Mouse (Mus musculus): ENCODE measurements around the gene Gm20388.
A peak's percentile ranks its signal among the peaks of the same experiment; 100 is the strongest.
"Not testable (repeated sequence)": the region's sequence is repeated elsewhere in the genome, so short reads cannot be mapped to it uniquely, and the experiment has no call there.

Gene Gm20388

DNA sequence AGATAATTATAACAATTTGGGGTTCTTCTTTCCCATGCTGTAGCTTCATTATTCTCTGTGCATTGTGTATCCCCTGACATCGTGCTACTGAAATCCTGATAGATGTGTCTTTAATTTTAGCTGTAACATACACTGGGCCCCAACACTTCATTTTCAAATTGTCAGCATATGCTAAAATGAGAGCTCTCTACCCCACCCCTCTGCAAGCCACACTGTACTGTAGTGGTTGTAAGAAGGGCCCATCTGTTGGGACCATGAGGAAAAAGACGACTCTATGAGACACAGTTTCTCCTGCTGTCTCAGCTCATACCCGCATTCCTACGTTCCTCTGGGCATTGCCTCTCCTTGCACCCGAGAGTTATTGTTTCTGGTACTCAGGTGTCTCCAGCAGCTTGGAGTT lies 4226.6 kb downstream of the Gm20388 start:
- DNase-seq, result no peak

DNA sequence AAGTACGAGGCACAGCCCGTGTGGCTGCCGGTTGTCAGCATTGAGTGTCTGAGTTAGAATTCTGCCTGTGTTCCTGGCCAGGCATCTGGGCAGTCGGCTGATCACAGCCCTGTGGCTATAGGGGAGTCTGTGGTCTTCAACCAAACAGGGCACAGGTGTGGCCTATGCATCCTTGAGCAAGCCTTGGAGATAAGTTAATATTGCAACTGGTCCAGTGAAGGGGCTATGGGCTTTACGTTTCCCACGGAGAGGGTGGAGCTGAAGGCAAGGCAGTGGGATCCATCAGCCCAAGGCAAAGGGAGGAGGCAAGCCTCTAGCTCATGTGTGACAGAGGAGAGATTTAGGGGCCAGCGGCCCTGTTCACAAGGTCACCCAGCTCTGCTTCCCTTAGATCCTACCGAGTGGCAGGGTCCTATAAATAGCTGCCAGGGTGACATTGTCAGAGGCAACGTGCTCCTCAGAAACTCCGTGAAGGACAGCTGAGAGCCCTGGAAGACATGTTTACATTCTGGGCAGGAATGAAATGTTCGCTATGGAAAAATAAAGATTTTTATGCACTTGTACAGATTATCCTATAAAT lies 4229.7 kb downstream of the Gm20388 start:
- DNase-seq, result no peak

DNA sequence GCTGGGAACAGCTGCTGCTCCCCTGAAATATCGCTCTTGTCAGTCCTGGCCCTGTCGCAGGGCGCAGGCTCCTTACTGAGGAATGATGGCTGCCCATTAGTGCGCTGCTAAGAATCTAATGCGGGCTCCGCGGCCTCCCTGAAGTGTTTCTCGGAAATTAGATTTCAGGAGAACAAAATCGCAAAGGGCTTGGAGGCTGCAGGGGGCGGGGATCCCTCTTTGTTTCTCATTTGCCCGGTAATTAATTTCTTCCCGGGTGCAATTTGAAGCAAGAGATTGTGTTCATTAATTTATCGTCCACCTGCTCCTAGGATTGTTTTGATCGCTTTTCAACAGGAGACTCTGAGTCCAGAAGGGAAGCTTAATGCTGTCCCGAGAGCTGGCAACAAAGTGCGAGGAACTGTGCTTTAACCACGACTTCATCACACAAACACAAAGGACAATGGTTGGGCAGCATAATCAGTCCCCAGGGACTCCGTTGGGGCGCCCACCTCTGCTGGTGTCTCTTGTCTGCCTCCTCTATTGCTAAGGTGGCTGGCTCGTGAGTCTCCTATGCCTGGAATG lies 4230.3 kb downstream of the Gm20388 start:
- no peak for DNase-seq

DNA sequence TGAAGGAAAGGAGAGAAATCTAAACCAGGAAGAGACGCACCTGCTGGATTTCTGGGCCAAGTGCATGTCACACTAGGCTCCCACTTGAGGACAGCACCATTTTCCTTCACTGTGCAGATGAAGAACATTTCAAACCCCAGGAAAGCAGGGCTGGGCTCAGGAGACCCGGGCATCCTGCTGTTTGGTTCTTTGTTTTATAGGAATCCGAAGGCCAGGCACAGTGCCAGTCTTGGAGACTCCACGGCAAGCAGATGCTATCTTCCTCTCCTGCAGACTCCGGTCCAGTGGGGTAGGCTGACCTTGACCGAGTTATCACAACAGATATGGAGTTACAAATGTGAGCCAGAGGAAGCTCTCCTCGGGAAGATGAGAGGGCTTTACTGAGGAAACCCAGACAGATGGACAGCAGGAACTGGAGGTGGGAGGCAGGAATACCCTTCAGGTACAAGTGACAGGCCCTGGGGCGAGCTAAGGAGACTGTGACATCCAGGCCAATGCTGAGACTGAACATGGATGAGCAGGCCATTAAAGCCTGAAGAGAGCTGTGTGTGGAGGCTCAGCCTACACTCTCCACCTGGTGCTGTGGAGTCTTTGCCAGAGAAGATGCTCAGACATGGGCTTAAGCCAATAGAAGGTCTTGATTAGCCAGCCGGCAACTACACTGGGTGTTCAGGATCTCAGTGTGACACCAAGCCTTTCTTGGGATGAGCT lies 4231.2 kb downstream of the Gm20388 start:
- DNase-seq, result peak in 1 of 2 experiments; percentile 34

DNA sequence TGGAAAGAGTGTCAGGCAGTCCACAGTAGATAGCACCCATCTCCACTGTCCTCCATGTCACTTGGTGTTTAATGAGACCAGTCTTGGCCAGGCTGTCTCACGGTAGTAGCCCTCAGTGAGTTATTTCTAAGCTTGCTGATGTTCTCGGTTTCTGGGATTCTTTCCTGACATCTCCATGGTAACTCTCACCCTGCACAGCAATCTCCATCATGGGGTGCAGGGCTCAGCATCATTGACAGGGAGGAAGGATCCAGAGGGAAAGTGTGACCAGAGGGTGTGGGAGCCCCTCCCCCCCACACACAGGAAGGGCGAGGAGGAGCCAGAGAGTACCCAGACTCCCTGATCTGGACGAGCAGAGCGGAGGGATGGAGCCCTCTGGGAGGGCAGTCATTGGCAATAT lies 4232.4 kb downstream of the Gm20388 start:
- DNase-seq, result no peak

DNA sequence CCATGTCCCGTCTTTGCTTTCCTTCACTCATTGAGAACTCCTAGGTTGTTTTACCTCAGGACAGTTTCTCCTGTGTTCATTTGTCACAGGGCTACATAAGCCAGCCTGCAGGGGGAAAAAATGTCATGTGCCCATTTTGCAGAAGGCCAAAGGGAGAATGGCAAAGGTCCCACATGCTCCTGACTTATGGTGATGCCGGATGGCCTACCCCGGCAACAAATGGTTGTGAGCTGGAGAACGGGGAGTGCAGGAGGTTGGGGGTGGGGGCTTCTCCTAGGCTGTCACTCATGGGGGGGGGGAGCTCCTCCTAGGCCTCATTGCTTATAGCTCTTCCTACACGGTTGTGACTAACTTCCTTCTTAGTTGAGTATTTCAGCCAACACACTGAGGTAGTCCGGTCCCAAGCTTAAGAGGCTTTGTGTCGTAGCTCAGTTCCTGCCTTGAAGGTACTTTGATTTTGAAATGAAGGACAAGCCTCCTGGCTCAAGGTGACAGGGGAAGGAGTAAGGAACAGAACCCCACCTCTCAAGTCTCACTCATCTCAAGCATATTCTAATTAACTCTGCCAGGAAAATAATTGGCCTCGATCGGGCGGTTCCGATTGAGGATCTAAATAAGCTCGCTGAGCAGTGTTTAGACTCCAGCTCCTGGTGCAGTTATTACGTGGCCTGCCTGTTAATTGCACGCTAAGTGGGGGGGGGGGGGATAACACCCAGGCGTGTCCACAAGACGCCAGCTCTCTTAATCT lies 4233.4 kb downstream of the Gm20388 start:
- DNase-seq, result no peak

DNA sequence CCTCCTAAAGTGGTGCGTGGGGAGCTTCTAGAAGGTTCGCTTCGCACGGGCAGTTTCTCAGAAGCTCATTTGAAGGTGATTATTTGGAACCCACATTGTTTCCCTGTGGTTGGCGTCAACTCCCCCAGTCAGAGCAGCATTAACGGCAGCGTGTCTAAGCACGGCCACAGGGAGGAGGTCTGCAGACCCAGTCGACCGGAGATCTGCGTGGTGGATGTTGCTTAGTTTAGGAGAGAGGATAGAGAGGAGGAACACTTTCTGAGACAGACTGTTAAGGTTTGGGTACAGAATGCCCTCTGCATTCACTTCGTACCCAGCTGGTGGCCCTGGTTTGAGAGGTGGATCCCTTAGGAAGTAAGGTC lies 4234.0 kb downstream of the Gm20388 start:
- no peak for DNase-seq

DNA sequence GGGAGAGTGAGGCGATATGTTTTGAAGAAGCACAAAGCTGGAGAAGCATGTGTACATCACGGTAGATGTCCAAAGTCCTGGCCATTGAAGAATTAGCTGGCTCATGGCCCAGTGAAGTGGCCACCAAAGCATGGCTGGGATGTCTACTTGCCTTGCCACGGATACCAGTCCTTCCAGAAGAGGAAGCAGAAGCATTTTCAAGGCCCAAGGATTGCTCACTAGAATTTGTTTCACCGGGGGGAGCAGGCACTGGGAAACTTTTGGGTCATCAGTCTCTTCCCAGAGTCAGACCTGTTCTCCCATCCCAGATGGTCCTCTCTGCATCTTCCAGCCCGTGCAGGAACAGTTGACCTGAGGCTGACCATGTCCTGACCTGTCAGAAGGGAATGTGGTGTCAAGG lies 4235.6 kb downstream of the Gm20388 start:
- DNase-seq, result no peak

DNA sequence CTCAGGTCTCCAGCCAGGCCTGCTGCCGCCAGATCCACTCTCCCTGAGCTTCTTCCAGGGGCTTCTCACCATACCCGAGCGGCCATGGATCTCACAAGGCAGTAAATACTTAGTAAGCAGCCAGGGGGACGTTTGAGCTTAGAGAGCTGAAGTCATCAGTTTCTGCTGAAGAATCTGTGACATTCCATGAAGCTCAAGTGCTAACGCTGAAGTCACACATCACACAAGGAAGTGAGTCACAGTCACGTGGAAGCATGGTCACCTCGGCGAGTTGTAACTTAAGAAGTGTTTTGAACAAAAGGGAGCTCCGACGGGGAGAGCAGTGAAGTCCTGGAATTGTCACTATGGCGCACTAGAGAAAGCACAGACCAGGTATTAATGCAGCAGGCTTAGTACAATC lies 4239.4 kb downstream of the Gm20388 start:
- DNase-seq, result peak in 1 of 2 experiments; percentile 17

DNA sequence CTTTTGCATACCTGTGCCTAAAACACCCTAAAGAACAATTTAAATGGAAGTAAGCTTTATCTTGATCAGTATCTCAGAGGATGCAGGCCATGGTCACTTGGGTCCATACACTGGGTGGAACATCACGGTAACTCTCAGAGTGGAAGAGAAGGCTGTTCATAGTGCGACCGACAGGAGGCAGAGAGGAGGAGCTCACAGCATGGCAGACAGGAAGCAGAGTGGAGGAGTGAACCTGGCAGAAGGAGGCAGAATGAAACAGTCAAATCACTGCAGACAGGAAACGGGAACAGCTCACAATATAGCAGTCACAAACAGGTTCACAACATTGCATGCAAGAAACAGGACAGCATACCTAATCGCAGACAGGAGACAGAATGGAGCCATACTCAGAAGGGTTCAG lies 4239.9 kb downstream of the Gm20388 start:
- peak in 1 of 2 experiments; percentile 14 for DNase-seq

DNA sequence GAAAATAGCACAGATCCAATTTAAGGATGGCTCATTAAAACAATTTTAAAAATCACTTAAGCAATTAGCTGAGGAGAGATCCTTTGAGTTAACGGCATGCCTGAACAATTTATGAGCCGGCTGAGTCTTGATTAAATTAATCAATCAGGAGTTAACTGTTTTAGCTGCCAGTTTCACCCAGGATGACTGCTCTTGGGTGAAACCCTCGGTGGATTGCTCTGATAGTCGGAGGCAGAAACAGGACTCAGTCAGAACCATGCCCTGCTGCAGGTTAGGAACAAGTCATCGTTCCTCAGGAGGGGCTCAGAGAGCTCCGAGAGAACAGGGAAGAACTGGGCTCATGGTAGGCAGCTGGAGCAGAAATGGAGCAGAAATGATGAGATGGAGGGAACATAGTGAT lies 4241.2 kb downstream of the Gm20388 start:
- no peak for DNase-seq

DNA sequence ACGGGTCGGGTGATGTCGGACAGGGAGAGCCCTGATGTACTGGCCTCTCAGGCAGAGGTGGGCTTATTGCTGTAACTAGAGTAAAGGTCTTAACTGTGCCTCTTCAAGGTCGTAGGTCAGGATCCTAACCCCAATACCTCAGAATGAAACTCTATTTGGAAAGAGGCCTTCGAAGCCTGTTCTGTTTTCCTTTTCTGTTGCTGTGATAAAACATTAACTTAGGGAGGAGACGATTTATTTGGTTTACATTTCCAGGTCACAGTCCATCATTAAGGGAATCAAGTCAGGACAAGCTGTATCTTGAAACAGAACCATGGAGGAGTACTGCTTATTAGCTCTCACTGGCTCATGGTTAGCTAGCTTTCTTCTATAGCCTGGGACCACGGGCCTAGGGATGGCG lies 4242.1 kb downstream of the Gm20388 start:
- DNase-seq, result no peak

DNA sequence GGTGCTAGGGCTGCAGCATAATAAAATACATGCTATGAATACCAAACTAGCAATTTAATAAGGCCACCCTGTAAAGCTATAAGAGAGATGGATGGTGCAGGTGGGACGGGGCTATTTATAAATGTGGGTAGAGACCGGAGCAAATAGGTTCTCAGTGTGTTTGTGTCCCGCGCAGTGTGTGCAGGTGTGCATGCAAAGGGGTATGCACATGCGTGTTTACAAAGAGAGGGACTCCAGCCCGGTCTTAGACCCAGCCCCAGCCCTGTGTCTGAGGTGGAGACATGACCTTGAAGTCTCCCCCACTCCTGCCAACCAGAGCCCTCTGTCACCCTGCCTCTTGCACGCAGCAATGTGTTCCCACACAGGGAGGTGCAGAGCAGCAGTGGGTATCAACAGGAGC lies 4245.7 kb downstream of the Gm20388 start:
- DNase-seq, result no peak

DNA sequence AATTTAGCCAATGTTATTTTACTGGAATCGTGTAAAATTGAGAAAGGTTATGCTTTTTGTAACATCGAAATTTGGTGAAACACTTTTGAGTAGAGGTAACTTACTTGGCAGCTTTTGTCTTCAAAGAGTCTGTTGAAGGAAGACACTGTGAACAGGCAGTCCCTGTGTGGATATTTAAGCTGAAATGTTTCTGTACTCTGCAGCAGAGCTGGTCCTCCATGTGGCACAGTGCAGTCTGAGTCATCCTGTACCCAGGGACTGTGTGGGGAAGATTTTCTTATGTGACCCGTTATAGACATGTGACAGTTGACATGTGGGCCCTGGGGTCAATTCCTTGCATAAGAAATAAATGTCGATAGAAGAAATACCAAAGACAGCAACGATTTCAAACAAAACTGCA lies 4251.0 kb downstream of the Gm20388 start:
- no peak for DNase-seq

DNA sequence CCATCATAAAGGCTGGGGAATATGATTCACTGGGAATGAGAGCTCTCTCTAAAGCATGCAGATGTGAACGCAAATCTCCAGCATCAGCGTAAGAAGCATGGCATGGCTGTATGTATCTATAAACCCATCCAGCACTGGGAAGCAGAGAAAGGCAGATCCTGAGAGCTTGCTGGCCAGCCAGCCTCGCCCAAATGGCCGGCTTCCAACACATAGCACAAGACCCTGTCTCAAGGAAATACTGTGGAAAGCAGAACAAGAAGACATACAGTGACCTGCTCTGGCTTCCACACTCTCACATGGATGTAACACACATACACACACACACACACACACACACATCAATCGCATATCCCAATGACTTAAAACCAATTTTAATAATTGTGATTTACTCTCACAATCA lies 4252.6 kb downstream of the Gm20388 start:
- DNase-seq, result peak in 1 of 2 experiments; percentile 15

DNA sequence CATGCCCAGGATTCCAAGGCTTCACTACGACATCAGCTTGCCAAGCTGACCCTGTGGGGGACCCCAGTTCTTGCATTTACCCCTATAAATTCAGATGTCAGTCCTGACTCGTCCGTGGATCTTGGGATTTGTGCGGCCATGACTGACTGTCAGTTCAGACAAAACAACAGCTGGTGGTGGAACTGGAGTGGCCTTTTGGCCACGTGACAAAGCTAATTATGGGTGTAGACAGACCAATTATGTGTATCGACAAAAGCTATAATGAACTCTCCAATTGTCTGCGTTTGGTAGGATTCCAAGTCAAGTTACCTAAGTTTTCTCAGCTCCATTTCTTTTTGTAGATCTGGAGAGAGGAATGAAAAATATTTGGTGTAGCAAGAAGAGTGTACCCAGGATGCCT lies 4259.1 kb downstream of the Gm20388 start:
- DNase-seq, result peak in 1 of 2 experiments; percentile 19

DNA sequence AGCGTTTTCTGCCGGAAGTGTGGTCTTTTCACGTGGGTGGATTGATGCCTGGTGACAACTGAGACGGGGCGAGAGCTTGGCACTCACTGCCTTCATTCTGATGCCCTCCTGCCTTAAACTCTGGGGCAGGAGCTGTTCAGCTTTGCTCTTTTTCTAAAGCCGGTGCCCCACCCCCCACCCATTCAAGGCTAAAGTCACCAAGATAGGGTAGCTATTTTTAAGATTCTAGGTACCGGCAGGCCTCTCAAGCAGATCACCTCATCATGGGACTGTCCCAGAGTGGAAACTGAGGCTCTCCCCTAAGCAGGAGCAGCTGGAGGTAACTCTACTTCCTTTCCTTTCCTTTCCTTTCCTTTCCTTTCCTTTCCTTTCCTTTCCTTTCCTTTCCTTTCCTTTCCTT lies 4260.0 kb downstream of the Gm20388 start:
- no peak for DNase-seq

DNA sequence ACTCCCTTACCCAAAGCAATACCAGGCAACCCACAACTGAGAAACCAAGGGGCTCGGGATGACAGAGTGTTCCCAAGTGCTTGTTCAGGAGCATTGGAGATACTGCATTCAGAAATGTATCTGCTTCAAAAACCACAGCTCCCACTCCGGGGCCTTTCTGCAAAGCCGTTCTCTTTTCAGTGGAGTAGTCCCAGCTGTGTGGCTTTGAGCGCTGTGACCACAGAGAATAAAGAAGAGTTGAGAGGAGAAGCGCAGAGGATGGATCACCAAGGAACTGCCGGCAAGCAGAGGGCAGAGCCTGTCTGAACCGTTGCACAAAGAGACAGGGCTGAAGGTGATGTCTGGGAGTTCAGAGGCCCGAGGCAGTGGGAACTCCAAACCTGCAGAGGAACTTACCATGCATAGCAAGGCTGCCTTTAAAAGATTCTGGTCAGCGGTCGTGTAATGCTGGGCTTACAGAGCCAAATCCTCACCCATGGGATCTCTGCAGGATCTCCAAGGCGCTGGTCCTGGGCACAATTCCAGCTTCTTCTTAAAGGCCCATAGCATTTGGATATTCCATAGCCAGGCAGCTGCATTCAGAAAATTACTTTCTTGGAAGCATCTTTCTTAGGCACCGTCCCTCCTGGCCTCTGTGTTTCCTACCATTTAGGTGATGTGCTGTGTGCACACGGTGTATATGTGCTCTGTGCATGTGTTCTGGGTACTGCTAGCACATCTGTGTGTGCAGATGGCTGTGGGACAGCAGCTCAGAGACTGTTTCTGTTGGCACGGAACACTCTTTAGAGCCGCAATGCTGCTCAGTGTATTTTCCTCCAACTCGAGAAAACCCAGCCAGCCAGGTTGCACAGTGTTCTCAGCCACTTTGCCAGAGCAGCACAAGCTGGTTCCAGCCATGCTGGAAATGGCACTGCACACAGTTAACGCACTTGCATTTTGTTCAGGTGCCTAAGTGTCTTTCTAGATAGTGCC lies 4261.2 kb downstream of the Gm20388 start:
- peak; percentile 26 to 32 for DNase-seq

DNA sequence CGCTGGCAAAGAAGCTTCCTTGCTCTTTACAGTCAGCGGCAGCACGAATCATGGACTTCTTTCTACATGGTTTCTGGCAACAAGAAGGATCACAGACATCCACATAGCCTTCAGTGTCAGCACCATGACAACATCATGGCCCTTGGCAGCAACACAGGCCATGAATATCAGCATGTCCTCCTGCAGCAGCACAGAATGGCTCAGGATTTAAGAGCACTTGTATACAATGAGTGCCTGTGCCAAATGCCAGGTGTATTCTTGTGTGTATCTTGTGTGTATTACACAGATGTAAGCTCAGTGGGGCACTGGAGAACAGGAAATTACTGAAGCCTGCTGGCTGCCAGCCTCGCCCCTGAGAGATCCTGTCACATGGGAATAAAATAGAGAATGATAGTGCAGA lies 4263.0 kb downstream of the Gm20388 start:
- DNase-seq, result peak in 1 of 2 experiments; percentile 26

DNA sequence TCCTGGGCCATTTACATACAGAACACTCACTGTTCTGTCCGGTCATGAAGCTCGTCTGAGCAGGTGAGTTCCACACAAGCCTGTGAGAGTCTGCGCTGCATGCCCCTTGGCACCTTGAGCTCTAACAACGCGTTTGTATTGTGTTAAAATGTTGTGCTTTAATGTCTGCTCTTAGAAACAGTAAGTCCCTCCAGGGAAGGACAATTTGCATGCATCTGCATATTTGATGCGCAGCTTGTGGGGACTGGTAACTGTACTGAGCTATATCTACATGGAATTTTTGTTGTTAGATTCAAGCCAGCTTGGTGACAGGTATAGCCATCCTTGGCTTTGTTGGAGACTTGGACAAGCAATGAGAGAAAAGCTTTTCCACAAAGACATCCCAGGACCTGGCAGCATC lies 4265.5 kb downstream of the Gm20388 start:
- no peak for DNase-seq

DNA sequence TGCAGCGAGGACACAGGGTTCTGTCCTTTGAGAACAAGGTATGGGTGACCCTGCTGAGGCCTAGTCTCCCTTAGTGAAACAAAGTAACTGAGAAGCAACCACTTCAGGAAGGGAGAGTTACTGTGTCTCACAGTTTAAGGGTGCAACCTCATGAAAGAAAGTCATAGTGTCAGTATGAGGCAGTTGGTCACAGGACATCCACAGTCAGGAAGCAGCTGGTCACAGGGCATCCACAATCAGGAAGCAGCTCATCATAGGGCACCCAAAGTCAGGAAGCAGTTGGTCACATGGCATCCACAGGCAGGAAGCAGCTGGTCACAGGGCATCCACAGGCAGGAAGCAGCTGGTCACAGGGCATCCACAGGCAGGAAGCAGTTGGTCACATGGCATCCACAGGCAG lies 4266.5 kb downstream of the Gm20388 start:
- not testable (repeated sequence) for DNase-seq

DNA sequence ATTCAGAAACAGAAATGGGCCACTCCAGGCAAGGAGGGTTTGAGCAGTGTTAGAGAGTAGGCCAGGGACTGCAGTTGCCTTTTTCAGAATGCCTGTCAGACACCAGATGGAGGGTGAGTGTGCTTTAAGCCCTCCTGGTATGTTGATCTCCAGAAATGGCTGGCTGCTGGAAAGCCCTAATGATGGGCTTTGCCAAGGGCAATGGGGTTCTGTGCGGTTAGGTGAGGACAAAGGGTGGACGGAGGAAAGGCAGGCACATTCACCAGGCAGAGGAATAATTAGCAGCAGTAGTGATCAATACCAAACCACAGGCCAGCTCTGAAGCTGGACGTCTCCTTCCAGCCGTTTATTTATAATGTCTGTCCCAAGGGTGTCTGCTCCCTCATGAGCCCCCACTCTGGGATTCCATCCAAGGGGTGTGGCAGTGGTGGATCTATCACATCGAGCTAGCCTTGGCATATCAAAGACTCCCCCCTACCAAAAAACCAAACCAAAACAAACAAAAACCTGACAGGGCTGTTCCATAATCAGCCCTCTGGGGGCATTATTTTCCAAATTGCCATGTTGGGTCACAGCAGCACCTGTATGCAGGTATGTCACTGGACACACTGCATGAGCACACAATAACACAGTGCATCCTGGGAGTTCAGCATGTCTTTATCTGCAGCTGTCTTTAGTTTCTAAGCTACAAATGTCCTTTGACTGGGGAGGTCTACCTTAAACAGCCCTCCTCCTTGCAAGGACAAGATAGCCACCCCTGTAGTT lies 4270.2 kb downstream of the Gm20388 start:
- no peak for DNase-seq
